Mouse (Mus musculus): ENCODE data around the gene Ctrc. TPM values are rescaled to one million over a fixed set of nuclear protein-coding genes. Genes with fewer than 3 reads are reported as not detected.

Ctrc gene
- not detected in 2 replicates for polyA plus RNA-seq (2015; fragmentation: Nextera tagmentation; extraction: Ambion mirVana)

- no peak within 1 kb of the TSS for H3K27ac ChIP-seq
- no peak within 1 kb of the TSS for H3K4me3 ChIP-seq
- 74% methylated on average over 6 of the region's 6 CpGs for WGBS
- H3K27me3 ChIP-seq, result no peaks in the 10 kb centered on the region
- H3K4me1 ChIP-seq, result no peaks in the 10 kb centered on the region
- no peak within 1 kb of the TSS for H3K9ac ChIP-seq
- H3K9me3 ChIP-seq, result no peaks in the 10 kb centered on the region
- no peak for ATAC-seq (ENCODE audit: insufficient number of reproducible peaks, low FRiP score, low TSS enrichment, low read depth)
- H3K4me2 ChIP-seq, result no peak within 1 kb of the TSS
- no peaks in the 10 kb centered on the region for H3K36me3 ChIP-seq
These were observed at the start of gene Ctrc for GRCm38 (mm10) chr4:141845999-141846398. Ctrc (minus strand) TSS chr4:141846359.

DNA sequence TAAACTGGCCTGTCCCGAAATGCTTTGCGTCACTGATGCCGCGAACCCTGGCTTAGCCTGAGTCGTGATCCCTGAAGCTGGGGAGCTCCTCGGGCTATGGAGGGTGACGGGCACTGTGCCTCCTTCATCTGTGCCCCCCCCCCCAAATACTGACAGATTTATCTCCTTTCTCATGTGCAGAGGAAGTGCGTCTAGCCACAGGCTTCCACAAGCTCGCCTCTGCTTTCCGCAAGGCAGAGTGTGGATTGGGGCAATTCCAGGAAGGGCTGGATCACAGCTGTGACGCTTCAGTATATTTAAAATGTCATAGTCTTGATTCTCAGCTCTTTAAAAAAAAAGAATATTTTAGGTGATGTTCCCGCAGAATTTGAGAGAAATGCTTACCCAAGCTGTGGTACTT is 49.6 kb upstream of the Ctrc start:
- no peaks in the 10 kb centered on the region for H3K27me3 ChIP-seq
- H3K9me3 ChIP-seq, result no peaks in the 10 kb centered on the region
- H3K4me3 ChIP-seq, result no peak overlapping the region
- H3K27ac ChIP-seq, result no peak overlapping the region
- H3K36me3 ChIP-seq, result no peaks in the 10 kb centered on the region
- no peak overlapping the region for H3K9ac ChIP-seq
- H3K4me2 ChIP-seq, result no peak overlapping the region
- ATAC-seq (ENCODE audit: insufficient number of reproducible peaks, low FRiP score, low TSS enrichment, low read depth), result no peak
- 39% methylated on average over 12 of the region's 12 CpGs for WGBS
- H3K4me1 ChIP-seq, result peaks cover 26% of the 10 kb centered on the region

- Histone ChIP-seq H3K27ac (no peak overlapping the region), H3K9ac (no peak overlapping the region), H3K36me3 (no peaks in the 10 kb centered on the region), H3K4me1 (peaks cover 8% of the 10 kb centered on the region; the same call in 1 of the 2 replicates), H3K9me3 (no peaks in the 10 kb centered on the region), H3K4me2 (no peak overlapping the region), H3K4me3 (no peak overlapping the region), H3K27me3 (no peaks in the 10 kb centered on the region)
- 74% methylated on average over 8 of the region's 8 CpGs for WGBS
- ATAC-seq (ENCODE audit: insufficient number of reproducible peaks, low FRiP score, low TSS enrichment, low read depth), result no peak
These were observed 47.1 kb upstream of the Ctrc start for GRCm38 (mm10) chr4:141893157-141893784.

DNA sequence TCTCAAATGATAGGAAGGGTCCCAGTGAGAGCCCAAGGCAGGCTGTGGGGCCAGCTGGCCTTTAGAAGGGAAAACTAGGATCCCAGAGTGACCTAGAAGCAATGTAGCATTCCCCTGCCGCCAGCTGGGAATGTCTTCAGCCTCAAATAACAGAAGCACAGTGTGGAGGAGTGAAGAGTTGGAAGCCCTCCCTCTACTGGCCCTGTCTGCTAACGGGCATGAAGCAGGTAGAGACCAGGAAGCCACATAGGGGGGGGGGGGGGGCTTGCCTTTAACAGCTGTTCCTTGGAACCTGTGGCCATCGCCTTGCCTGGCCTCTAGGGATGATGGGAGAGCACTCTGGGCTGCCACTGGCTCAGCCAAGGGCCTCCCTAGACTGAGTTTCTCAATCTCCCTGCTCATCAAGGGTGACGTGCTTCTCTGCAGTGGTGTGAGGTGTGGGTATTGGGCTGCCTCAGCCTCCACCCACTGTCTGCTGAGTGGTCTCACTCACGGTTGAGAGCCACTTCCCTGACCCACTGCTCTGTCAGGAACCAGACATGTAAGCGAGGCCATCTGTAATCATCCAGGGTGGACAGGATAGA is 40.3 kb upstream of the Ctrc start:
- Histone ChIP-seq H3K36me3 (no peaks in the 10 kb centered on the region), H3K27me3 (0 out of 2 replicates have a peak, but pooled peaks cover 4% of the 10 kb centered on the region), H3K9ac (no peak overlapping the region), H3K4me3 (no peak overlapping the region), H3K4me1 (peaks cover 20% of the 10 kb centered on the region), H3K4me2 (no peak overlapping the region), H3K9me3 (no peaks in the 10 kb centered on the region), H3K27ac (no peak overlapping the region)
- ATAC-seq (ENCODE audit: insufficient number of reproducible peaks, low FRiP score, low TSS enrichment, low read depth), result no peak
- 29% methylated on average over 6 of the region's 6 CpGs for WGBS

GRCm38 (mm10) chr4:141885451-141885850 is 39.3 kb upstream of the Ctrc start:
- no peaks in the 10 kb centered on the region for H3K9me3 ChIP-seq
- no peak overlapping the region for H3K4me2 ChIP-seq
- H3K9ac ChIP-seq, result no peak overlapping the region
- H3K36me3 ChIP-seq, result no peaks in the 10 kb centered on the region
- H3K4me1 ChIP-seq, result peaks cover 20% of the 10 kb centered on the region
- 0 out of 2 replicates have a peak, but pooled peaks cover 4% of the 10 kb centered on the region for H3K27me3 ChIP-seq
- H3K27ac ChIP-seq, result no peak overlapping the region
- 53% methylated on average over 9 of the region's 9 CpGs for WGBS
- no peak for ATAC-seq (ENCODE audit: insufficient number of reproducible peaks, low FRiP score, low TSS enrichment, low read depth)
- H3K4me3 ChIP-seq, result no peak overlapping the region

- Histone ChIP-seq H3K27me3 (0 out of 2 replicates have a peak, but pooled peaks cover 6% of the 10 kb centered on the region), H3K4me2 (no peak overlapping the region), H3K4me1 (peaks cover 20% of the 10 kb centered on the region), H3K9ac (no peak overlapping the region), H3K4me3 (no peak overlapping the region), H3K36me3 (no peaks in the 10 kb centered on the region), H3K27ac (no peak overlapping the region), H3K9me3 (no peaks in the 10 kb centered on the region)
- no peak for ATAC-seq (ENCODE audit: insufficient number of reproducible peaks, low FRiP score, low TSS enrichment, low read depth)
- whole genome bisulfite sequencing, result 85% methylated on average over 7 of the region's 7 CpGs
These were observed 36.7 kb upstream of the Ctrc start for GRCm38 (mm10) chr4:141882858-141883257.

GRCm38 (mm10) chr4:141881950-141882349 is 35.8 kb upstream of the Ctrc start:
- no peak overlapping the region for H3K9ac ChIP-seq
- ATAC-seq (ENCODE audit: insufficient number of reproducible peaks, low FRiP score, low TSS enrichment, low read depth), result no peak
- H3K27ac ChIP-seq, result no peak overlapping the region
- H3K36me3 ChIP-seq, result no peaks in the 10 kb centered on the region
- H3K4me3 ChIP-seq, result no peak overlapping the region
- 0 out of 2 replicates have a peak, but pooled peaks cover 6% of the 10 kb centered on the region for H3K27me3 ChIP-seq
- WGBS, result 65% methylated on average over 5 of the region's 5 CpGs
- H3K4me2 ChIP-seq, result no peak overlapping the region
- H3K9me3 ChIP-seq, result no peaks in the 10 kb centered on the region
- H3K4me1 ChIP-seq, result peaks cover 19% of the 10 kb centered on the region

- Histone ChIP-seq H3K27me3 (0 out of 2 replicates have a peak, but pooled peaks cover 6% of the 10 kb centered on the region), H3K4me1 (peaks cover 14% of the 10 kb centered on the region; the same call in 1 of the 2 replicates), H3K4me2 (no peak overlapping the region), H3K27ac (no peak overlapping the region), H3K4me3 (no peak overlapping the region), H3K9ac (no peak overlapping the region), H3K36me3 (no peaks in the 10 kb centered on the region), H3K9me3 (no peaks in the 10 kb centered on the region)
- no peak for ATAC-seq (ENCODE audit: insufficient number of reproducible peaks, low FRiP score, low TSS enrichment, low read depth)
- whole genome bisulfite sequencing, result 47% methylated on average over 10 of the region's 10 CpGs
These were observed 35.2 kb upstream of the Ctrc start for GRCm38 (mm10) chr4:141881289-141881914.

DNA sequence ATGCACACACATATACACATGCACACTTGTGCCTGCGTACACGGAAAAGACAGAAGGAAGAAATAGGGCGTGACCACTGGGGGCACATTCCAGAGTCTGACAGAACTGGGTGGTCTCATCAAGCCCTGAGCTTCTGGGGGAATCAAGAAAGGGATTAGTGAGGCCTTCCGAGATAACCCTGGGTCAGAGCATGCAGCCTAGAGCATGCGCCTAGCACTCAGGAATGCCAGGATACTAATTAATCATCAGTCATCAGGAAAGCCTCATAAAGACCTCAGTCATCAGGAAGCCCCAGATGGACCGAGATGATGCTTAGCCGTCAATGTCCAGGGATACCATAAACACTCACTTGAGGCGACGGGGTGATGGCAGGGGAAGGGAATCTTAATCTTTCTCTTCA is 33.7 kb upstream of the Ctrc start:
- Histone ChIP-seq H3K36me3 (no peaks in the 10 kb centered on the region), H3K9ac (no peak overlapping the region)
- 35% methylated on average over 9 of the region's 9 CpGs for WGBS

GRCm38 (mm10) chr4:141879074-141879473 is 32.9 kb upstream of the Ctrc start:
- Histone ChIP-seq H3K9me3 (no peaks in the 10 kb centered on the region), H3K27me3 (peaks cover 15% of the 10 kb centered on the region), H3K9ac (no peak overlapping the region), H3K4me3 (no peak overlapping the region), H3K36me3 (no peaks in the 10 kb centered on the region), H3K27ac (no peak overlapping the region), H3K4me1 (peaks cover 18% of the 10 kb centered on the region), H3K4me2 (no peak overlapping the region)
- no peak for ATAC-seq (ENCODE audit: insufficient number of reproducible peaks, low FRiP score, low TSS enrichment, low read depth)
- 65% methylated on average over 4 of the region's 4 CpGs for WGBS

More for the DNA sequence above, 33.7 kb upstream of the Ctrc start:
- Histone ChIP-seq H3K9me3 (no peaks in the 10 kb centered on the region), H3K4me2 (no peak overlapping the region), H3K4me1 (peaks cover 16% of the 10 kb centered on the region), H3K4me3 (no peak overlapping the region), H3K27ac (no peak overlapping the region), H3K27me3 (peaks cover 15% of the 10 kb centered on the region)
- no peak for ATAC-seq (ENCODE audit: insufficient number of reproducible peaks, low FRiP score, low TSS enrichment, low read depth)

DNA sequence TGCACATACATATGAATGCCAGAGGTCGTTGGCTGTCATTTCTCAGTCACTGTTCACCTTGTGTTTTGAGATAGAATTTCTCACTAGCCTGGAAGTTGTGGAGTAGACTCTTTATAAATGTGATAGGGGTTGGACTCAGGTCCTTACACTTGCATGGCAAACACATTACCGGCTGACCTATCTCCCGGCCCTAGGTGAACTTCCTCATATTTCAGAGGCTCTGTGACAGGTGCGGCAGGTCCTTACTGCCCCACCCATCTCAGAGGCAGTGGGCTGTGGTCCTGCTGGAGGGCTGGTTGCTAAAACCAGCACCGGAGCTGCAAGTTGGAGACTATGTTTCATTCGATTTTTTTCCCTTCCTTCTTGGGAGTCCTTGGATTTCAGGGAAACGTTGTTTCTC is 32.5 kb upstream of the Ctrc start:
- no peaks in the 10 kb centered on the region for H3K9me3 ChIP-seq
- no peak overlapping the region for H3K27ac ChIP-seq
- peaks cover 22% of the 10 kb centered on the region for H3K4me1 ChIP-seq
- no peak overlapping the region for H3K4me3 ChIP-seq
- no peak overlapping the region for H3K4me2 ChIP-seq
- peaks cover 15% of the 10 kb centered on the region for H3K27me3 ChIP-seq
- ATAC-seq (ENCODE audit: insufficient number of reproducible peaks, low FRiP score, low TSS enrichment, low read depth), result no peak
- WGBS, result 53% methylated on average over 7 of the region's 7 CpGs
- H3K36me3 ChIP-seq, result no peaks in the 10 kb centered on the region
- no peak overlapping the region for H3K9ac ChIP-seq

- Histone ChIP-seq H3K4me2 (peak overlapping the region; percentile 83), H3K4me3 (peak overlapping the region; percentile 70; the same call in 1 of the 2 replicates), H3K27me3 (peaks cover 12% of the 10 kb centered on the region), H3K36me3 (no peaks in the 10 kb centered on the region), H3K4me1 (peaks cover 41% of the 10 kb centered on the region), H3K9me3 (no peaks in the 10 kb centered on the region), H3K27ac (no peak overlapping the region), H3K9ac (no peak overlapping the region)
- 20% methylated on average over 8 of the region's 8 CpGs for WGBS
- no peak for ATAC-seq (ENCODE audit: insufficient number of reproducible peaks, low FRiP score, low TSS enrichment, low read depth)
These were observed 29.4 kb upstream of the Ctrc start for GRCm38 (mm10) chr4:141875481-141876108.

Data from limb, embryonic 15.5 days (tissue).